Mouse (Mus musculus): ENCODE measurements around the gene Zfp423.

The Zfp423 gene

GRCm38 (mm10) chr8:87803437-87803836 is 156.0 kb downstream of the Zfp423 start:
- DNase-seq (ENCODE audit: low spot score): peak; percentile 77

DNA sequence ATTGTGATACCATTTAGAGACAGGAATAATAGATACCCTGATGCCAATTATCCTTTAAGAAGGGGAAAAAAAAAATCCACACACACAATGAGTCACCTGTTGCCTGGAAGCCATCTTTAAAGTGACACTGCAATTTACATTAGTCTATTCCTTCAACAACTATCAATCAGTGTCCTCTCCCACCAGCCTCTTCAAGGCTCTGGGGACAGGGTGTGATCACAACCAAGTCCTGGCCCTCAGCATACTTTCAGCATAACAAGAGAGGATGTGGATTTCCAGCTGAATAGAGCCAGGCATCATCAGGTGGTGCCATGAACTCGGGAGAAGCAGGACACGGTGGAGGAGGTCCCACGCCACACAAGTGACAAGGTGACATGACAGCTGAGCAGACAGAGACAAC is 156.8 kb downstream of the Zfp423 start:
- peak; percentile 52 for DNase-seq (ENCODE audit: low spot score)

GRCm38 (mm10) chr8:87800121-87800520 is 159.3 kb downstream of the Zfp423 start:
- DNase-seq (ENCODE audit: low spot score): no peak

DNA sequence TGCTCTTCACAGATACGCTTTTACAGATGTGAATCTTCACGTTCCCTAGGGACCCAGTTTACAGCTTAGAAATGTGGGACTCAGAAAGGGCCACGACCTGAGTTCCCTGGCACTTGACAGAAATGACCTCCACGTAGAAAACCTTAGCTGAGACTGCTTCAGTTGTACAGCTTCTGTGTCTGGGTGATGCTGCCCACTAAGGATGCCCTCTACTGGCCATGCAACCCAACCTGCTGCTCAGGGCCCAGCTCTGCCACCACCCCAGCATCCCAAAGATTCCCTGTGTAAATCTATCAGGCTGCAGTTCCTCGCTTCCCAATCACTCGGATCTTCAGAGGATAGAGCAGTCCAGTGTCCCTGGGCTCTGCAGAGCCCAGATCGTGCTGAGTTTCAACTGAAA is 163.2 kb downstream of the Zfp423 start:
- DNase-seq (ENCODE audit: low spot score): peak; percentile 19

DNA sequence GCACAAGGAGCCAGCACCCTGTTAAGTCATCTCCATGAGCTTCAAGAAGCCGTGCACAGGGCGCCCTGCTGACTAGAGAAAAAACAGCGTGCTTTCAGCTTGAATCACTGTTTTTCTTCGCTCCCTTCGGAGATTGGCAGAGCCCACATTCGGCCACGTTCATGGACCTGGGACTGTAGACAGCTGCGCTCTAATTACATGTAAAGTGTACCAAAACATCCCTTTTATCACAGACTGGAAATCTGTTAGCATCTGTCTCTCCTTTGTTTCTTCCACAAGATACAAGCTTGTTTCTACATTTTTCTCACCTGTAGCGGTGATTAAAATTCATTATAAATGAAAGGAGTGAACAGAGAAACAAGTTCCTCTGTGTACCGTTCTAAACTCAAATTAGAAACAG is 164.8 kb downstream of the Zfp423 start:
- DNase-seq (ENCODE audit: low spot score): no peak

DNA sequence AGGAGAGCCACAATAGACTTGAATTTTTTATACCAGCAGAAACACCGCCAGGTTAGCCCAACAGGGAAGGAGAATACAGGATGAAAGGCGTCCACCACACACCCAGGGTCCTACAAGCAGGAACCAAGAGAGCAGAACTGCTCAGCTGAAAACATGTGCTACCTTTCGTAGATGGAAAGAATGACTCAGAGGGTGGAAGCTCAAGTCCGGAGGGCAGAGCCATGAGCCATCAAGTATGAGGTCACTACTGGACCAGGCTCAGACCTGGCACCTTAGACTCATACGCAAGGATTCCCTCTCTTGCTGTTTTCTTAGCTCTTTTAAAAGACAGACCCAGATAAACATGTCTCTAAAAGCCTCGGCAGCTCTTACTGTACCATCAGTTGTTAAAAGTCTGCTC is 168.3 kb downstream of the Zfp423 start:
- no peak for DNase-seq (ENCODE audit: low spot score)

DNA sequence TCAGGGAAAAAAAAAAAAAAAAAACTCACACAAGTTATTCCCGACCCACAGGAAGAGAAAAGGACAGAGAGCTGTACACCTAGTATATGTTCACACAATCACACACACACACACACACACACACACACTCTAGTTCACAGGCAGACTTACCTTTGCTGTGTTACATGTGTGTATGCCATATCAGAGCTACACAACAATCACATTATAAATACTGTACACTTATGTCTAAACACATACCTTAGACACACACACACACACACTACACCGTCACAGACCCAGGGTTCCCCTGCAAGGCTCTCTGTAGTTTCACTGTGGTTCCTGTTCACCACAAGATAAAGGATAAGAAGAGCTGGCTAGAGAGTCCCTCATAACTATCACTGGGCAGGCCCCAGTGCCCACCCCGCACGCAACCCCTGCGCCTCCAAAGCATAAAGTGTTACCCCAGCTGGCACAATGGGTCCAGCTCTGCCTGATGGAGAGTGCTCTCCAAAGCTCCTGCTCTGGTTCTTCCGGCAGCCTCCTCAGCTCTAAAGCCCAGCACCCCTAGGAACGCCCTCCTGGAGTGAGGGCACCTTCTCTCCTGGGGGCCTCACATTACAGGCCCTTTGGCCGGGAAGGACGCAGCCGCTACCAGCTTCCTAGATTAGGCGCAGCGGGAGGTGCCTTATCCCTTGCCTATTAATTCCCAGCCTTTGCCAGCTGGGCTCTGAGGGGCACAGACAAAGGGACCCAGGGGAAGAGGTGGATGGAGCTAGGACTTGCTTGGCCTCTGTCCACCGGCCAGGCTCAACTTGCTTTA is 174.6 kb downstream of the Zfp423 start:
- no peak for DNase-seq (ENCODE audit: low spot score)

GRCm38 (mm10) chr8:87784227-87784626 is 175.2 kb downstream of the Zfp423 start:
- no peak for DNase-seq (ENCODE audit: low spot score)

GRCm38 (mm10) chr8:87783198-87783597 is 176.2 kb downstream of the Zfp423 start:
- DNase-seq (ENCODE audit: low spot score): no peak

DNA sequence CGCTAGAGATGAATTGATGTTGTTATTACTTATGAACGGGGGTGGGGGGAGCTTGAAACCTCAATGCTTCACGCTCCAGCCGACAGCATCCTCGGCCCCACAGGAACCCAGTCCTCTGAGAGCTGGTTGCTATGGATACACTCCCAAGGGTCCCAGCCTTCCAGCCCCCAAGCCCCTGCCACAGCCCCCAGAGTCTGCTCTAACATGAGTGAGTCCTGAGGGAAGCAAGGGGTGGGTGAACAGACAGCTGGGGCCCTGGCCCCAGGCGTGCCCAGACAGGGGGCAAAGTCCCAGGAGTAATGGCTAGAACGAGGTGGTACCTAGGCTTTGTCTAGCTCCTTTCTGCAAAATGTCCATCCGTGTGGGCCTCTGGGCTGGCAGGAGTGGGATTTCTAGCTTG is 181.8 kb downstream of the Zfp423 start:
- no peak for DNase-seq (ENCODE audit: low spot score)

DNA sequence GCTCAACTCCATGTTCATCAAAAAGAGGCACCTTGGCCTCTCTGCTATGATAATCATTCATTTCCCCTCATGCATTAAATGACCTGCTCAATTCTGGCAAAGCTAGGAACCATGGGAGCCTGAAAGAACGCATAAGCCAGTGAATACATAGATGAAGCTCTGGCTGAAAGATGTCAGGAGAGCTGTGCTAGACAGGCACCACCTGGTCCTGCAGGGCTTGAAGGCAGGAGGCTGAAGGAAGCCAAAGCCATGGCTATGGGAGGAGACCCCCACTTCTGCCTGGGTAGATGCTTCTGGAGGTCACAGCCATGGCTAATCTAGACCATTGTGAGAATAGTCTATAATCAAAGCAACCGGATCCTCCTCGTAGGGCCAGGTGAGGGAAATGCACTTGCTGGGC is 183.5 kb downstream of the Zfp423 start:
- DNase-seq (ENCODE audit: low spot score): no peak

GRCm38 (mm10) chr8:87774966-87775365 is 184.4 kb downstream of the Zfp423 start:
- no peak for DNase-seq (ENCODE audit: low spot score)

DNA sequence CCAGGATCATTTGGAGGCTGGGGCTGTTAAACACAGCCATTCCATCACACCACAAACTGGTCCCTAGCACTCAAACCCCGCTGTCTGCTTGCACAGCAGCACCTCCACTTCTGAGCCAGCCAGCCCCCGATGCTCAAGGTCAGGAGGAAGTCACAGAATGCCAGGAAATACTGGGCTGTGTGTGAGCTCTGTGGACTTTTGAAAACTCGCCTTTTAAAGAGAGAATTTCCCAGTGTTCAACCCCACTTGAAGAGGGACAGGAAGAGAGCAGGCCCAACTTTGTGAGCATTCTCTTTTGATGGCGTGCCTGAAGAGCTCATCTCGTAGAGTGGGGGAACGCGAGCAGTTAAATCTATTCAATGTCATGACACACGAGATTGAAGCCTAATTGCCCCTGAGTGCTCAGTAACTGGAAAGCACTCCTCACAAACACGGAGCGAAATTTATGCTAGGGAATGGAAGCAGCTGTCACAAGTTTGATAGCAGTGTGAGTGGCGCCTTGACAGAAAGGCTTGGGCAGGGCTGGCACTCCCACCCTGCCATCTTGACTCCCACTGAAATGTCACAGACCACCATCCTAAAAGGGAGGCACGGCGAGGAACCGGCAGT is 186.4 kb downstream of the Zfp423 start:
- no peak for DNase-seq (ENCODE audit: low spot score)

- DNase-seq (ENCODE audit: low spot score): no peak
Observed at GRCm38 (mm10) chr8:87767882-87768281, 191.5 kb downstream of the Zfp423 start.

DNA sequence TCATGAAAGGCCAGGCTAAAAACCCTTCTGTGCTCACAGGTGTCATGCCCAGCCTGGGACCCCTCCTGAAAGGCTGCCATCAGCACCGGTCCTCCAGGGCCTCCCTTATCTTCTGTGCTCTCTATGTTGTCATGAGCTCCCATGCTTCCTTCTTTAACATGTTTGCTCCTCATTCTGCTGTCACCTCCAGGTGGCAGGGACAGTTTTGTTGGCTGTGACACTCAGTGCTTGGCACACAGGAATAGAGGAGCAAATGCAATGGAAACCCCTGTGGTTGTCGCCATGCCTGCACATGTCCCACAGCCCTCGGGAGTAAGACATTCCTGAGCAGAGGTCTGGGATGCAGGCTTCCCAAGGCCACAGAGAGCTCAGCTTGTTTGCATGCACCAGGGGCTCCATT is 194.1 kb downstream of the Zfp423 start:
- DNase-seq (ENCODE audit: low spot score): no peak

DNA sequence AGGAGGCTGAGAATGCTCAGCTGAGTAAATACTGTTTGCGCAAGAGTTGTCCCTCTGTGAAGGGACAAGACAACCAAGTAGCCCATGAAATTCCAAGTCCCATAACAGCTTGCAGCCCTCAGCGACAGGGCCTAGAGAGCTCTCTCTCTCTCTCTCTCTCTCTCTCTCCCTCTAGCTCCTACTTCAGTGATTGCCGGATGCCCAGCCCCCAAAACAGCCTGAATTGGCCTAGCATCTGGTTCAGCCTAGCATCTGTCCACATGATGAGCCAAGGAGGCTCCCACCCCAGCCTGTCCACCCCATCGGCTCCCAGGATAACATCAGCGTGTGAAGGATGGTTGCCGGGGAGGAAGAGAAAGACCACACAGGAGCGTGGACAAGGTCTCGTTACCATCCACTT is 200.6 kb downstream of the Zfp423 start:
- DNase-seq (ENCODE audit: low spot score): no peak

- no peak for DNase-seq (ENCODE audit: low spot score)
Observed at GRCm38 (mm10) chr8:87754853-87755252, 204.5 kb downstream of the Zfp423 start.

GRCm38 (mm10) chr8:87753636-87754035 is 205.8 kb downstream of the Zfp423 start:
- peak; percentile 24 for DNase-seq (ENCODE audit: low spot score)

- peak; percentile 53 for DNase-seq (ENCODE audit: low spot score)
Observed at GRCm38 (mm10) chr8:87753148-87753547, 206.2 kb downstream of the Zfp423 start.

DNA sequence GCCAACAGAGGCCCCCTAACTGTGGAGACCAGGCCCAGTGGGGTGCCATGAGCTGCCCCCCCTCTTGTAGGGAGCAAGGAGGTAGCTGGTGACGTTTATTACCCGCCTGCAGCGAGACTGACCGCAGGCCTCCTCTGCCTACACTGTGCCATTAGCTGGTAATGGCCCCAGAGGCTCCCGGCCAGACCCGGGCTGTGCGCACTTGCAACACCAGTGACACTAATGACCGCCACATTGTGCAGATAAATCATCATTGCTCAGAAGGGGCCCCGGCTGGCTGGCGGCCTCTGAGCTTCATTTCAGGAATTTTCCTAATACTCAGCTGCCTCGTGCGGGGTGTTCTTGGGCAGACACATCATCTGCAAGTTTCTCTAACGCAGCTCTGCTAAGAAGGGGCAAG is 206.7 kb downstream of the Zfp423 start:
- peak; percentile 32 for DNase-seq (ENCODE audit: low spot score)

GRCm38 (mm10) chr8:87747582-87747981 is 211.8 kb downstream of the Zfp423 start:
- DNase-seq (ENCODE audit: low spot score): peak; percentile 53

- DNase-seq (ENCODE audit: low spot score): no peak
Observed at GRCm38 (mm10) chr8:87747142-87747541, 212.3 kb downstream of the Zfp423 start.

GRCm38 (mm10) chr8:87746072-87746471 is 213.3 kb downstream of the Zfp423 start:
- DNase-seq (ENCODE audit: low spot score): no peak

All from MN1 (cell line).